Mouse (Mus musculus) T-helper 1 cell (primary cell): ENCODE measurements around the gene Nup93.

ENCODE experiments used
- in situ Hi-C: fragments of 300-600 bp; cut with MboI, MseI; formaldehyde crosslinking; loops from one replicate; pipeline ENCODE4 v1.15.1; 2025; ENCODE audit warnings: high pct_unique_total_duplicates

Gene Nup93

DNA sequence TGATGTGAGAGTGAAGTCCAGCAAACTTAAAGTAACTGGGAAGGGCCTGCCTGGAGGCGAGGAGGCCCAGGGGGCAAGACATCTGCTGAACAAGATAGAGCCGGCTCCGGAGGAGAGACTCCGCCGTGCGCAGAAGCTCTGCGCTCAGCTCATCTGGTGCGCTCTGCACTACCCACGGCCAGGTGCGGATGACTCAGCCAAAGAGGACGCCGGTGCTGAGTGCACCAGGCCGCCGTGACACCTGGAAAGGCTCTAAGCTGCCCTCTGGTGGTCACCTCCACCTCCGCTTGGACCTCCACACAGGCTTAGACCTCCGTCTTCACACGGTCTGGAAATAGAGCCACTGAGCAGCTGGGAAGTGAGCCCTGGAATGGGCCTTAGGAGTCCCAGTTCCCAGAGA, 27.8 kb upstream of the Nup93 start:
- in situ Hi-C loops, result no loop called here

DNA sequence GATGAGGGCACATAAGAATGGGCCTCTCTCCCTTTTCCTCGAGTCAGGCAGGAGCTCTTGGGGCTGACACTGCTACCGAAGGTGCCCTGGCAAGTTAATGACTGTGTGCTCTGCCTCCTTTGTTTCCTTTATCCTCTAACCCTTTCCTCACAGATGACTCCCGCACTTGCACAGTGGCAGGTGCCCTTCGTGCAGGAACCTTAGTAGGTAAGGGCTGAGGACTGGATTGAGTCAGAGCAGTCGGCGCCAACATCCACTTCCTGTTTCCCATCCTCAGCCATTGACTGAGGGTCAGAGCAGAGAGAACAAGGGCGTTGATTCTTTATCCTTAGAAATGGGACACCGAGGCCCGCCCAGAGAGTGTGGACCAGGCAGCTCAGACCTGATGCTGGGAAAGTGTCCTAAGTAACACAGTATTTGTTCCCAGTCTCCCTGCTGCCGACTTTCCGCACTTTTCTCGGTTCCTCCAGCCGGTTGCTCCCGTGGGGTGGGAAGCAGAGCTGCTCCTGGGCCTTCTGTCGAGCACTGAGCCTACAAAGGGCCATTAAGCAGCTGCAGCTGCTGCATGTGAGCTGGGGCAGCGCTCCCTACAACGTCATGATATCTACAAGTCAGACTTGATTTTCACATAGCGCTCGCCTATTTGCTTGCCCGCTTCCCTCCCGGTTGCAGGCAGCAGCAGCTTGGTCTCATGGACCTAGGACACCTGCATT, 26.9 kb upstream of the Nup93 start:
- in situ Hi-C loops, result no loop called here

DNA sequence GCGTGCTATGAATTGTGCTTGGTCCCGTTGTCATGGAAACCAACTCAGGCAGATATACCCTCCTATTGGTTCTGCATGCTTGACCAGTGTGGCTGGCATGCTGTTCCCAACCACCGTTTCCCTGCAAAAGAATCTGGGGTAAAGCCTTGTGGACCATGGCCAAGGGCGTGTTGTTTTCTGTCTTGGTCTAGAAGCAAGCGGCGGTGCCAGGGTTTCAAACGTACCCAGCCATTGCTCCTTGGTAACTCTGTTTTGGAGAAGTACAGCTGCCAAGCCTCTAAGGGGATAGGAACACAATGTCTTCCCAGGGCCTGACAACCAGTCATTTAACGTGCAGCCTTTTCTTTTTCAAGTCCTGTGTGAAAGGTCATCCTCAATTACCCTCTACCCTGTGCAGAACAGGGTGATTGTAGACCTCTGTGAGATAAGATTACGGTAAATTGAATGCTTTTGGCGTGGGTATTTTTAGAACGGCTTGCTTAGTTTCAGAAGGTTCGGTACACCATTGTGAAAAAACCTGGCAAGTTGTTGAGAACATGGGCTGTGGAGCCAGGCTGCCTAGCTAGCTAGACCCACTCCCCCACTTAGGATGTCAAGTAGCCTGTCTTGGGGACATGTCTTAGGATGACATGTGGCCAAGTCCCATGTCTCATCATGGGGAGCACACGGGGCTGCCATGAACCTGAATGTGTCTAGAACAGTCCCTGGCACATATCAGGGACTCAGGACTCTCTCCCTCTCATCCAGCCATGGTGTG, 24.9 kb upstream of the Nup93 start:
- in situ Hi-C loops, result no loop called here

DNA sequence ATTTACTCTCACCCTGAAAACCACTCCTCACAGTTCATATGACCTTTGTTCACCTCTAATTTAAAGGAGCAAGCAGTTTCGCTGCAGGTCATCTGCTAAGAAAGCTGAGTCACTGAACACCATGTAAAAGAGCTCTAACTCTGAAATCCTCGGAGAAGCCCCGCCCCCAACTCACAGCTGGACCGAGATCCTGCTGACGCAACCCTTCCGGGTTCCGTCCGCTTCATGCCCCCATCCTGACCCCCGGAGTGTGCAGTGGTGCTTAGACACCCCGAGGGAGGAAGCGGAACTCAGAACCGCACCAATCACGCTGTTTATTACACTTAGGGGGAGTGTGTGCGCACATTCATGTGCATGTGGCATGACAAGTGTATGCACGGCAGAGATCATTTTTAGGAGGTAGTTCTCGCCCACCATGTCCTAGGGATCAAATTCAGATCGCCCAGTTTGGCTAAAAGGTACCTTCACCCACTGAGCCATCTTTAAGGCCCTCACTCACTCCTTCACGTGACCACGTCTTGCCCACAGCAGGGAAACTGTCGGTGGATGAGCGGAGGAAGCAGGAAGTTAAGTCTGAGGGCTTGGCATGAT, 23.2 kb upstream of the Nup93 start:
- in situ Hi-C loops, result no loop called here

DNA sequence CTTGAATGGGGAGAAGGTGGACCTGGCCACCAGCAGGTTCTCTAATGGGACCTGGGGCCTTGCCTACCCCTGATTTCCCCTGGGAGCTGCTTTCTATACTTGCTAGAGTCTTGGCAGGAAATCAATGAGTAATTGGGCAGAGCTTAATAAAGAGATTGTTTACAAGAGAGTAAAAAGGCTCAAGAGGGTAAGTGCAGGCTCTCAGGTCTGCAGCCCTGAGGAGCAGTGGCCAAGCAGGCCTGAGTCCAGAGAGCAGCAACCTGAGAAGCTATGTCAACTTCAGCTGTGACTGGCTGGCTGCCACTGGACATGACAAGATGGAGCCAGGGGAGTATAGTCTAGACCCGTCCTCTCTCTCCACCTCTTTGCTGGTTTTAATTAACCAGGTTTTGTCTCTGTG, 21.4 kb upstream of the Nup93 start:
- in situ Hi-C loops, result no loop called here

DNA sequence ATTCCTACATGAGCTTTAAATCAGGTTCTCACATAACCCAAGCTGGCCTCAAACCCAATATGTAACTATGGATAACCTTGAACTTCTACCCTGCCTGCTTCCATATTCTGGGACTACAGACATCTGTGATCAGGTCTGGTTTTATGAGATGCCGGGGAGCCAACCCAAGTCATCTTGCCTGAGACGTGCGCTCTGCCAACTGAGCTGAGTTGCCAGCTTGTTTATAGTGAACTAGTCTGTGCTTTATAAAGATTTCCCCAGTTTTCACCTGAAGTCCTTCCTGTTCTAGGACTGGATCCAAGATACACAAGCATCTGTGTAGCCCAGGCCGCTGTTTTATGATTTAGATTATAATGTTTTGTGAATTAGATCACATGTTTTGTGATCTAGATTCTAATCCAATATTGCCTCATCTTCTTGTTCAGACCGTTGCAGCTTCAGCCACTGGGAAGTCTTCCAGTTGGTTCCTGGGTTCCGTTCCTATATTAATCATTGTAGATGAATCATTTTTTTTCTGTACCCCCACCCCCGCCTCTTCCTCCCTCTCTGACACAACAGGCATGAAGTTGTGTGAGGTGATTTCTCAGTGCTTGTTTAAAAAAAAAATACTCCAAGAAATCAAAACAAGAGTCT, 19.7 kb upstream of the Nup93 start:
- in situ Hi-C loops, result no loop called here

DNA sequence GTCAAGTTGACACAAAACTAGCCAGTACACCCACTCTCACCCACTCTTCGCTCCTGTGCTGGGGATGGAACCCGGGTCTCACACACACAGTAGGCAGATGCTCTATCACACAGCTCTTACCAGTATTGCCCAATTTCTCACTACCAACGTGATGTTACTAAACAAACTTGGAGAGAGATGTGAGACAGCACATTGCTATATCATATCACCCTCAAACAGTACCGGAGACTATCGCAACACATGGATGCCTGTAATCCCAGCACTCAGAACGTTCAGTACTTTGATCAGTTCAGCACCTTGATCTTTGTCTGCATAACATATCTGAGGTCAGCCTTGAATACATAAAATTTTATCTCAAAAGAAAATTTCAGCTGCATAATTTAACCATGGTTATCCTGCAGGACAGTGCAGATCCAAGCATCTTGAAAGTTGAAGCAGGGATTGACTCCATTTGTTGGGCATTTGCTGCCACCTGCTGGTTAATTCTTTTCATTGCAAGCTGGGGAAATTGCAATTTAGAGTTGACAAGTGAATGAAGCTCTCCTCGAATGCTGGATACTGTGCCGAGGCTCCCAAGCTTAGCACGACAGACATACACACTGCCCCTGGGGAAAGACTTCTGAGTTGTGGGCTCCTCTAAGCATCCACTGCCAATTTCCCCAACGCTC, 15.0 kb upstream of the Nup93 start:
- in situ Hi-C loops, result no loop called here

DNA sequence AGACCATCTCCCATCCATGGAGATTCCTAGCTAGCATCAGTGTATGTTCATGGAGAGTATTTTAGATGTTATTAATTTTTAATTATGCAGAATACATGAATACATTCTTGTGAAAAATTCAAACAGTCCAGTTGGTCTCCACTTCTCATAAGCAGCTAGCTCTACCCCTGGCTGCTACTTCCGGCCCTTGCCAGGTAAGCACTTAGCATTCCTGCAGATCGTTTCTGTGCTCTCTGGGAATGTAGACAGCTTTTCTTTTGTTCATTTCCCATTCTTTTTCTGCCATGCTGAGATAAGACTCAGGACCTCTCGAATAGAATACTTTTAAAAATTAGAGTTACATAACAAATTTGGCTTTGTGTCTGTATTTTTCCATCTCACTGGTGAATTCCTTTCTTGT, 10.3 kb upstream of the Nup93 start:
- in situ Hi-C loops, result loop anchor here (5.0 to 25.0 kb wide), 4 partner anchors 37 to 1317 kb away; no protein-coding TSS in a partner anchor

DNA sequence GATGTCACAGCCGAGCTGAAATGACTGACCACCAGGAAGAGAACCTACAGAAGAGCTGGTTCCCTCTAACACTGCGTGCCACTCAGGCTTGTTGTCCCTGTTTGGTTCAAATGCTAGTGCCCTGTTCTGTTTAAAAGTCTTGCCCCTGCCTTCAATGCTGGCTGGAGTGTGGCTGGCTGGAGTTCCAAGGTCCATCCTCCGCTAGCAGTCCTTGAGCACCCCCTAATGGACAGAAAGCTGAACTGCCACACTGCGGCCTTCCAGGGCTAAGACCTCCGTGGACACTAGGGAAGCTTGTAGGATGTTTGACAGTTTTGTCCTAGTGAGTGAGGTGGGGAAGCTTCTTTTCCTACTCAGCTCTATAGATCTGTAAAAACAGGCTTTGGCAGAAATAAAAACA, 8.6 kb upstream of the Nup93 start:
- in situ Hi-C loops, result loop anchor here (5.0 to 25.0 kb wide), 3 partner anchors 168 to 1318 kb away; partner anchors contain the start of genes Nudt21 and Ogfod1

DNA sequence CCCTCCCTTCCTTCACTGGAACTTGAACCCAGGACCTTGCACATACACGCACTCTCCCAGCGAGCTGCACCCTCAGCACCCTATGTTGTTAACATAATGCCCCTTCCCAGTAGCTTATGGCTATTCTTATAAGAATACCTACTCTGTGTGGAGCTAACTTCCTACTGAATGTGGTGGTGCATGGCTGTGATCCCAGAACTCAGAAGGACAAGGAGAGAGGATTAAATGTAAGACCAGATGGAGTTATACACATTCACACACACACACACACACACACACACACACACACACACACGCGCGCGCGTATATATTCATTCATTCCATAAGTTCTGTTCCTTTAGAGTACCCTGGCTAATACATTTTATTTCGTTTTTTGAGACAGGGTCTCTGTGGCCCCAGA, 8.1 kb upstream of the Nup93 start:
- in situ Hi-C loops, result loop anchor here (5.0 to 25.0 kb wide), 3 partner anchors 169 to 1319 kb away; partner anchors contain the start of genes Nudt21 and Ogfod1

DNA sequence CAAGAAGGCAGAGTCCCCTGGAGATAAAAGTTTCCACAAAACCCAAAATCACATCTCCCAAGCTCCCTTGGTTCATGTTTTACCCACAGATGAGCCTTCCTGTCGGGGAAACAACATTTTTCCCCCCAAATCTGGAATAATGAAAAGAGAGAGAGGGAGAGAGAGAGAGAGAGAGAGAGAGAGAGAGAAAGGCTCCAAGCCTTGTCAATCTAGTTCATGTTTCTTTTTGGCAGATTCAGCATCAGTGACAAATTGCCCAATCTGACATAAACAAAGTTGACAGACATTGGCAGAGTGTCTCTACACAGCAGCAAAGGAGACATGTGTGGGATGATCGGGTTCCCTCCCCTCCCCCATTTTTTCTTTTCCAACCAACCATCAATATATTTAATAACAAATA, 6.9 kb upstream of the Nup93 start:
- in situ Hi-C loops, result loop anchor here (5.0 to 25.0 kb wide), 3 partner anchors 170 to 1320 kb away; partner anchors contain the start of genes Nudt21 and Ogfod1

DNA sequence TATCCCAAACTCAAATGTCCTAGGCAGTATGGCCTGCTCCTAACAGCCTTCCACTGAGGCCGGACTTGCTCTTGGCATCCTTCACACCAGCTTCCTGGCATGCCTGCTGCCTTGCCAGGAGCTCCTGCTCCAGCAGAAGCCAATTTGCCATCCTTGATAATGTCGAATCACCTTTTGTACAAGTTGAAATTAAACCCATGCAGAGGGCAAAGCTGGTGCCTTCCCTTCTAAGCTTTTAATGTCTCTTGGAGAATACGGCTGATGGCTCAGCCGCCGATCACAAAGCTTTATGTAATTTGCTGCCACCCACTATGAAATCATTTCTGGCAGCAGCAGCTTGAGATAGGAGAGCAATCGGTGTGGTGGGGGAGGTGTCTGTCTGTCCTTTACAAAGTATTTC, 4.7 kb upstream of the Nup93 start:
- in situ Hi-C loops, result loop anchor here (5.0 to 25.0 kb wide), 3 partner anchors 172 to 1322 kb away; partner anchors contain the start of genes Nudt21 and Ogfod1

DNA sequence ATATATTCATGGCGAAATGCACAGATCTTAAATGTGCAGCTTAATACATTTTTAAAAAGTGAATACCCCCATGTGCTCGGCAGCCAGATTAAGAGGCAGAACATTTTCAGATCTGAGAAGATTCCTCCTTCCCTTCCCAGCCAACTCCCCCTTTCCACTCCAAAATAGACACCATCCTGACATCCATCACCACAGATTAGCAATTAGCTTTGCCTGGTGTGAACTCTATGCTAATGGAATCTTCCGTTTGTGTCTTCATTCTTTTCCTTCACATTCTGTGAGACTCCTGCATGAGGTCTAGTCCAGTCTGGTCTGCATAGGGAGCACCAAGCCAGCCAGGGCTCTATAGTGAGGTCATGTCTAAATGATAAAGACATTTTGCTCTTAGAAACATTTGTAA, 4.1 kb upstream of the Nup93 start:
- in situ Hi-C loops, result loop anchor here (25.0 kb wide), 1 partner anchor 1323 kb away; no protein-coding TSS in a partner anchor

DNA sequence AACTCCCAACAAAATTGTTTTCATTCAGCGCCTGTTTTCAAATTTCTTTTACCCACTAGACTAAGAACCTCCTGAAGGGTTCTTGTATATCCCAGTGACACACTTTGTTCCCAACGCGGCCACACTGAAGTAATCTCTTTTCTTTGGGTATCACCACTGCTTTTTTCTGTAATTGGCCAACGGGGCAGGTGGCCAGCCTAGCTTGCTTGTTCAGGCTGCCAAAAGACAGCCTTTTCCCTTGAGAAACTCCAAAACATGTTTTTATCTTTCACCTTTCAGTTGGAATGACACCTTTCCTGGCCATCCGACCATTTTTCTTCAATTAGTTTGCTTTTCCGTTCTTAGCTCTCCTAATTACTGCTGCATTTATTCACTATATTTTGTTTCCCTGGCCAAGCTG, 545 bp upstream of the Nup93 start:
- in situ Hi-C loops, result loop anchor here (25.0 kb wide), 1 partner anchor 1327 kb away; no protein-coding TSS in a partner anchor

DNA sequence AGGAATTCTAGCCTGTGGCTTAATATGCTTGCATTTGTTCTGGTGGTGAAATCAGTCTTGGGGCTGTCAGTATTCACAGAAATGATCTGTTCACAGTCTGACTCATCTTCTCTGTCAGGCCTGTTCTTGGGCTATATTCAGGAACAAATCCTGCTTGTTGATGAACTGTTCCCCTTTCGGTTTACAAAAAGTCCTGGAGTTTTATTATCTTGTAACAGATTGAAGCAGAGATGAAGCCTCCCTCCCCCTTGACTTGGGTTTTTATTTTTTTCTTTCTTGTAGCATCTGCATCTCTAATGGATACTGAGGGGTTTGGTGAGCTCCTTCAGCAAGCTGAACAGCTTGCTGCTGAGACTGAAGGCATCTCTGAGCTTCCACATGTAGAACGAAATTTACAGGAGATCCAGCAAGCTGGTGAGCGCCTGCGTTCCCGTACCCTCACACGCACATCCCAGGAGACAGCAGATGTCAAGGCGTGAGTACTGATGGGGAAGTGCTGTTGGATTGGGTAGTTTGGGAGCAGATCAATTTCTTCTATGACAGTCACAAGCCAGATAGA, 13.1 kb downstream of the Nup93 start:
- in situ Hi-C loops, result no loop called here

DNA sequence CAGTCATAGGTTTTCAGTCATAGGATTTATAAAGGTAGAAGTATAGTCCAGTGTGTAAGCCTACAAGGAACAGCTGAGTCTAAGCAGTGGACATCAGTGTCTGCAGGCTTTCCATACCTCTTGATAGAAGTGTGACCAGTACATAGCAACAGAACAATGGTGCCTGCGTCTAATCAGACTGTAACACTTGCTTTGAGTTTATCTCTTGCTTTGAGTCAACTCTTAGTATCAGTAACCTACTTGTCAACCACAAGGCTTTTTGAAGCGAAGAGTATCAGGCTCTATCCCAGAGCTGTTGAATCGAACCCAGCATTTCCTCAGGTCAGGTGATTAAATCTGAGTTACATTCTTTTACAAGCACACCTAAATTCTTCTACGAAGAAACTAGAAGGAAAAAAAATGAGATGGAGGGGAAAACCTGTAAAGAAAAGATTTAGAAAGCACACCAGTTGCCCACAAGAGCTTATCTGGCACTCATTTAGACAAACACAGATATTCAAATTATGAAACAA, 25.9 kb downstream of the Nup93 start:
- in situ Hi-C loops, result no loop called here

DNA sequence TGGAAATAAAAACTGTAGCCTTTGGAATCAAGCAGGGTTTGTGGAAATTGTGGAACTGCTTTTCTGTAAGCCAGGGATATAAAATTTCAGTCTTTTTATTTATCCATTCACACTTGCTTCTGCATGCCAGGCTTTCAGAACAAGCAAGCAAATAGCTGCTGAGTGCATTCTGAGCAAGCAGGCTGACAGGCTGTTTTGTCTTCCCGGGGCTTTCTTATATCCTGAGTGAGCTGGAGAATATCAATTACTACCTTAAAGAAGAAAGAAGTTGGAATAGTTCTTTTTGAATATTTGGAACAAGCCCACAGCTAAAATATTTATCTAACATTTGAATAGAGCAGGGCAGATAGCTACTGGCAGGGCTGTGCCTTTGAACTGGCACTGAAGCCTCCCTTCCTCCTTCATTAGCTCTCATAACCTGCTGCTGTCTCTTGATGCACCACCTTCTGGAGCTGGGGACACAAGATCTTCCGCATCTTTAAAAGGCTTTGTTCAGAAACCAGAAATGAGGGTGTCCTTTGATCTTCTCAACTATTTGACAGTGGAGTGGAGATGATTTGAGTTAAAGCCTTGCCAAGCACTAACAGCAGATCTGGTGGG, 35.6 kb downstream of the Nup93 start:
- in situ Hi-C loops, result no loop called here

DNA sequence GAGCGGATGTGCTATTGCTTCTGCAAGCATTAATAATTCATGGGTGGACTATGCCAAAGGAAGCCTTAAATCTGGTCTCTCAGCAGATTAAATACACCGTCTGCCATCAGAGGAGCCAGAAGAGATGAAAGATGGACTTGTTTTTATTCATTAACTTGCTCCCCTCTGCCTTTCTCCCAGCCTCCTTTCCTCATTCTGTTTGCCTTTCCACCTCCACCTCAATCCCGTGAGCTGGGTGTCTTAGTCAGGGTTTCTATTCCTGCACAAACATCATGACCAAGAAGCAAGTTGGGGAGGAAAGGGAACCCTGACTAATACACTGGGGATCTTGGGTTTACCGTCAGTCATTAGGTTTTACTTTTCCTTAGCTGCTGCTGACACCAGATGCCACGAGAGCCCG, 44.5 kb downstream of the Nup93 start:
- in situ Hi-C loops, result no loop called here

DNA sequence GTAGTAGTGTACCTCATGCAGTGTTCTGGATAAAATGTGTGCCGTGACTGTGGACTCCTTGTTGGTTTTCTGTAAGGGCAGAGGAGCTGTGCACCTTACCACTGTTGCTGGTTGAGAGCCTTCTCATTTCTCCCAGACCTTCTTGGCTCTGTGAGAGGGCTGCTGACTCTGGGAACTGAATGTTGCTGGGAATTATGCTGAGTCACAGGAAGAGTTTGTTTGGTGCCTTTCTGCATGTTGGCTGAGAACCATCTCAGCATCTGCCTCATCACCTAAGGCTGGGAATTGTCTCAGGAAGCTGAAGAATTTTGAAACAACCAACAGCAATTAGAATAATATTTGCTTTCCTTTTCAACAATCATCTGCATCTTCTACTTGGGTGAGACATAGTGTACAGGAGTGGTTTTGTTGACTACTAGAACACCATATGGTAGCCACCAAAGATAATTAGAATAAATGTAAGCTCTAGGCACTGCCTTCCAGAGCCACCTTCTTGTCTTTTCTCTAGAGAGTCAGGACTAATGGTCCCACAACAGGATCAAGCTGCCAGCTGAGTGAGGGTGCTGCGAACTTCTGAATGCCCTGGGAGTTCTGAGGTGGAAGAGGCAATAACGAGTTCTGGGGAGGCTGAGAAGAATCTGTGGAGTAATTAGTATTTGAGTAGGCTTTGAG, 48.4 kb downstream of the Nup93 start:
- in situ Hi-C loops, result no loop called here
